Mouse (Mus musculus): ENCODE results near the gene Pnliprp2.

Pnliprp2 gene

DNA sequence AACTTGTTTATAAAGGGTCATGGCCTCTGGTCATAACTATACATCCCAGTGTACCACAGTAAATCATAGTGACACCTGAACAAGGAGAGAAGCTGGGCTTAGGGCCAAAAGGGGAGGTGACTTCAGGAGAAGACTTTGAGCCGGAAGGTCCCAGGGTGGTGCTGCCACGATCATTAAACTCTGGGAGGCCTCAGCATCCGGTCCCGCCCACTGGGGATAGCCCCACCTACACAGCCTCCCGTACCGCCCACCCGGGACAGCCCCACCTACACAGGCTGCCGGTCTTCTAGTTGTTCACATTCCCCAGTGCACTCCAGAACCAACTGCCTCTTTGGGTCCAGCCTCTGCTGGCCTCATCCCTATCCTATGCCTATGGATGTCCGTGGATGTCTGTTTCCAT, at the start of gene Pnliprp2:
Gene Pnliprp2 (plus strand): TSS at position 297 of the 400 bp plus-strand sequence.
- peak; percentile 57 for DNase-seq

DNA sequence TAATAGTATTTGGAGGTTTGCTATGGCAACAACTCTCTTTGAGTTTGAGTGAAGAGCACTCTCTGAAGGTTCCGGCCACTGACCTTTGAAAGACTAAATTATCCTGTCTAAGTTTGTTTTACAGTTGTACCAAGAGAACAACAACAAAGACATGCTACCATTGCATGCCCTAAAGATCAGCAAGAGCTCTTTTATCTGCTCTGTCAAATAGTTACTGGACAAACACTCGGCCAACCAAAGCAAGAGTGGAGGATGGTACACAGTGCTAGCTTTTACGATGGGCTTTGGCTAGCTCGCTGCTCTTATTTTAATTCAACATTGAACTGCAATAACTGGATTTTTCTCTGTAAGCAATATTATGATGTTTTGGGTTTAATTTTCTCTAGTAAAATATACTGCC, 41.6 kb upstream of the Pnliprp2 start:
- no peak for DNase-seq

DNA sequence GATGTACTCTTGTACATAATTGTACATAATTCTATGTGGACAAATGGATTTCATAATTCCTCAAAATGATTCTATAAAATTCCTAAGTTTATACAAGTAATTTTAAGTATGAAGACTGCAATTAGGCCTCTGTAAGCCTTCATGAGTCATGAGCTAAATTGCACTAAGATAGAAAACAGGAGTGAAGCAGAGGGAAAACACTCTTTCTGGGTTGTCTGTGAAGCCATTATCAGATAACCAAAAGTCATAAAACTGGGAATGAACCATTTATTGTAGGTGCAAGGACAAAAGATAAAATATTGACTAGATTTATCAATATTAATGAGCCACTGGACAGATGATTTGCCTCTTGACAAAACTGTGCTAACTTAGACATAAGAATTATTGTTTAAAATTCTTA, 39.1 kb upstream of the Pnliprp2 start:
- DNase-seq: no peak

DNA sequence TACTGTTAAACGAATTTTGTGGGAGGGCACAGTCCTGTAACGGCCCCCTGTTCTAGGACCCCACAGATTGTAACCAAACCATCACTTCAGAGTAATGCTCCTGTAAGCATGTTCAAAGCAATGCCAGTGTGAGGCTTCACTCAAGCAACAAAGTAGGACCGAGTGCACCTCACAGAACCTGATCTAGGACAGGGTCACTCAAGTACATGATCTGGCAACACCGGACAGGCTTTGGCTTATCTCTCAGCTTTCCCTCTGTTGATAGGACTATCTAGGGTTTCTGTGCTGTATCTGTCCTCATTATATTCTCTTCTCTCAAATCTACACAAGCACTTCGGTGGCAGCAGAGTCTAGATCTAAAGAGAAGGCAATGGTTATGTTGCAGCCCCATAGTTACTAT, 33.0 kb upstream of the Pnliprp2 start:
- no peak for DNase-seq

DNA sequence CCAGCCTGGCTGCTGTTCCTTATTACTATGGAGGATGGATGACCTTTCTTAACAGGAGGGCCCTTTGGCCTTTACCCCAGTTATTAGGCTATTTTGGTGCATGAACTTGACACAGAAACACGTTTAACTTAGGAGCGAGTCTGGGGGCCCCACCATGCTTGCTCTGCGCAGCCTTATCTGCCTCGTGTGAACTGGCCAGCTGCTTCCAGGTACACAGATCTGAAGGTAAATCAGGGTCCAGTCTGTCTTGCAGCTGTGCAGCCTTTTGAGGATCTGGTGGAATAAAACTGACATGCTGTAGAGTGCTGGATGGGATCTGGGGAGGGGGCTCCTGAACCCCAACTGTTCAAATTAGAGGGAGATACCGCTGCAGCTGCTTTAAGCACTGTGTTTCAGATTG, 31.8 kb upstream of the Pnliprp2 start:
- no peak for DNase-seq

DNA sequence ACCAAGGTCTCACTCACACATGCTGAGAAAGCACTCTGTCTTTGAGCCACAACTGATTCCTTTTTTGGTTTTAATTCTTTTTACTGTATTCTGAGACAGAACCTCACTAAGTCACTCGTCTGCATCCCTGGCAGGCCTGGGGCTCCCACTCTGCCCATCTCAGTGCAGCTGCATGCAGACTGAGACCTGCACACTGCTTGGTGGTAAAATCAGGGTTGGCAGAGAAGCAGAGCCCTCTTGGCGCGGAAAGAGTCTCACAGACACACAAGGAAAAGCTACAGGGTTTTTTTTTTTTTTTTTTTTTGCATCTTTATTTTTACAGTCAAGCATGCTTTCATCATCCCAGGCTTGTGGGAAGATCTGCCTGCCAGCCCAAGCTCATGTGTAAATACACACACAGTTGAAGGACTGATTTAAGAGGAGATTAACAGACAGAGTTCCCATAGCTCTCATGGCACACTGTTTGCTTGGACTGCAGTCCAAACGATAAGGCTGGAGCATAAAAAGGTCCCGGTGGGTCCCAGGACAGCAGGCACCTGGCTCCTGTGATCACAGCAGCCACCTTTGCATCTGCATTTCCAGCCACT, 31.0 kb upstream of the Pnliprp2 start, which contains the start of gene Pnliprp1:
Gene Pnliprp1 (plus strand): TSS at position 443 of the 587 bp plus-strand sequence.
- peak; percentile 36 for DNase-seq

DNA sequence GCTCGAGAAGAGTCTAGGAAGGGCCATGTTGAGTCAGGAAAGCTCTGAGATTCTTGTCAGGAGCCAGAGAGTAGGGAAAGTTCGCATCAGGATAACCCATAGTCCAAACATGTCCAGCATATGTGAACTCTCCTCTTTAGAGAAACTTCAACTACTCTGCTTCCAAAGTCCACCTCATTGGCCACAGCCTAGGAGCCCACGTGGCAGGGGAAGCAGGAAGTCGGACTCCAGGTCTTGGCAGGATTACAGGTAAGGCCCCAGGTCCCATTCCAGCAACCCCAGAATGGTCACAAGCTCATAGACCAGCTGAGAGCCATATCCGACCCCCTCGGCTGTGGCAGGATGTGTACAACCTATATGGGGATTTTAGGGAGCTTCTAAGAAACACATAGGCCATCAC, 26.3 kb upstream of the Pnliprp2 start:
- no peak for DNase-seq

DNA sequence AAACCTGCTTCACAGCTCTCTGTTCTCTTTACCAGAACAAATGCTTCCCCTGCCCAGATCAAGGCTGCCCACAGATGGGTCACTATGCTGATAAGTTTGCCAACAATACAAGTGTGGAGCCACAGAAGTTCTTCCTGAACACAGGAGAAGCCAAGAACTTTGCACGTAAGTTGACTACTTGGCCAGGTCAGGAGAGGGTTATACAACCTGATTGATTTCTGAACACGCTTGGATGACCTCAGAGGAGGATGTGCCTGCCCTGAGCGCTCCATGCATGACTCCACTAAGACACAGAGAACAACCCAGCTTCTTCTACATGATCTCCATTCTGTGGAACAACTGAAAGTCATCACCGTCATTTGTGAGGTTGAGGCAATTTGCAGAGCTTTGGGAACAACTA, 21.4 kb upstream of the Pnliprp2 start:
- no peak for DNase-seq

DNA sequence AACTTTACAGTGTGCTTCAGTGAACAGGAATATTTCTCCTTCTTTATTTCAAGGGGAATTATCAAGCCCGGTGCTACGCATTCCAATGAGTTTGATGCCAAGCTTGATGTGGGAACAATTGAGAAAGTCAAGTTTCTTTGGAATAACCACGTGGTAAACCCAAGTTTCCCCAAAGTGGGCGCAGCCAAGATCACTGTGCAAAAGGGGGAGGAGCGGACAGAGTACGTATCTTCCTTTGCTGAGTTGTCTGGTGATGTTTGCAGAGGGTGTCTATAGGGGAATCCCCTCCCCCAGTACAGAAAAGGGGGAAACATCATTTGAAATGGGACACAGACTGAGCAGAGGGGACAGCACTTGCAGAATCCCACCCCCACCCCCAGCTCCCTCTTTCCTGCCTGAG, 18.5 kb upstream of the Pnliprp2 start:
- no peak for DNase-seq

DNA sequence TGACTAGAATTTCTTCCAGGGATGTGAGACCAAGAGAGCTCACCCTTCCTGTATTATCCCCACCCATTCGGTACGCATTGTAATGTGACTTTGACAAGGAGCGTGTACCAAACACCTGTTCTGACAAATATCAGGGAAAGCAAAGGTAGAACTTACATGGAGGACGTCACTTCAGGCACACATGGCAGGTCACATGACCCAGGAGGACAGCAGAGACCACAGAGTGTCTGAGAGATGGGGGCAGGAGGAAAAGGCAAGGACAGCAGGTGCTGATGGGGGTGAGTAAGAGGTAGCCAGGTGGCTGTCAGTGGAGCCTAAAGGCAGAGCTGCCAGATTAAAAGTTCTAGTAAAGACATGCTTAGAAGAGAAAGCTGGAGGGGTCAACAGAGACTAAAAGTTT, 16.8 kb upstream of the Pnliprp2 start:
- DNase-seq: no peak

DNA sequence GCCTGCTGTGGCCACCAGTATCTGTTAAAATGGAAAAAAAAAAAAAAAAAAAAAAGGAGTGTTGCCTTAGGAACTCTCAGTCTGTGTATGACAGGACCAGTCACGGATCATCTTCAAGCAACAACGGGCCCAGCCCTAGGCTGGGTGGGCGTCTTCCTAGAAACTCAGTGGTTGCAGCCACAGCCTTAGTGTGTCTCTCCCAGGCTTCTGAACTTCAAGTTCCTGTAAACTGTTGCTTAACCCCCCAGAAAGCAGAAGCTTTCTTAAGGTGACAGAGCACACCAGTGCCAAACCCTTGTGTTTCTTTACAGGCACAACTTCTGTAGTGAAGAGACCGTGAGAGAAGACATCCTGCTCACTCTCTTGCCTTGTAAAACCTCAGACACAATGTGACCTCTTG, 15.8 kb upstream of the Pnliprp2 start:
- DNase-seq: no peak

DNA sequence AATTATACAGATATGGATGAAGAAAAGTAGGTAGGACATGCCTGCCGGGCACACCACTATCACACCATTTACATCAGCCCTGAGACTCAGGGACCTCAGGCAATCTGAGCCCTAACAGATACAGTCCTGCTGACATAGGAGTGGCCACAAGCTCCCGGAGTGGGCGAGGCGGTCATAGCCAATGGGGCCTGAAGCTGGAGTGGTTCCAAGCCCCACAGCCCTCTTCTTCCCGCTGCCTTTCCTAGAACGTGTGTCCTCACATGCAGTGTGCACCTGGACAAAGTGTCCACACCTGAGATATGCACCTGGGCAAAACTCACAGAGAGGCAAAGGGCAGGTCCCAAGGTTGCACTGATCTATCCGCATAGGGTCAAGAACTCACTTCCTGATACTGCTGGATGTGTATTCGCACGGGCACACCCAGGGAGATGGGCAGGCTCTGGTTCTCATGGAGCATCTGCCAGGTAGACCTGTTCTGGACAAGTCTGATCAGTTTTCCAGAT, 12.0 kb upstream of the Pnliprp2 start:
- DNase-seq: no peak

DNA sequence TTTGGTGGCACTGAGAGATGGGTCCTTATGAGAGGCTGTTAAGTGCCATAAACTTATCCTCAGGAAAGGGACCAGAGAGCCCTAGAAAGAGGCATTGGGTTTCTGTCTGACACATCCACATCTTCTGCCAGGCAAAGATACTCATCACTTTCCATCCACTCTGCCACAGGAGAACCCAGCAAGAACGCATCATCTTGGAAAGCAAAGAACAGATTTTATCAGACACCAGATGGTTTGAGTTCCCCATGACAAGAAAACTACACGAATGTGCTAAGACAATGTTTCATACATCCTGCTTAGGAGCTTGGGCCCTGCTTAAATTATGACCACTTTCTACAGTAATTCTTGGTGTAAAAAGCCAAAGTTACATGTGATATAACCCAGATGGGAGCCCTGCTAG, 8.7 kb upstream of the Pnliprp2 start:
- DNase-seq: no peak

DNA sequence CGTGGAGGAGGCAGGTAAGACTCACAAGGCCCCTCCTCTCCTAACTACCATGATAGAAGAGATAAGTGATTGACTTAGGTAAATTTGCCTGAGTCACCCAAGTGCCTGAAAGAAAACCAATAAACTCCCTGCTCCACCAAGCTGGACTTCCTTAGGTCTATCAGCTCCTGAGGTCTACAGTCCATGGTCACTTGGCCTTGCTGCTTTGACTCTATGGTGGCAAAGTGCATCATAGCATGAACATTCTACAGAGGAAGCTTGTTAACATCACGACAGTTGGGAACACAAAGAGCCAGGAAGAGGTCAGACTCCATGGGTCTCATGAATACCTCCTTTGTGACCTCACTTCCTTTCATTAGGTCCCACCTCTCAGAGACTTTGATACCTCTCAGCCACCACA, 8.0 kb upstream of the Pnliprp2 start:
- no peak for DNase-seq

DNA sequence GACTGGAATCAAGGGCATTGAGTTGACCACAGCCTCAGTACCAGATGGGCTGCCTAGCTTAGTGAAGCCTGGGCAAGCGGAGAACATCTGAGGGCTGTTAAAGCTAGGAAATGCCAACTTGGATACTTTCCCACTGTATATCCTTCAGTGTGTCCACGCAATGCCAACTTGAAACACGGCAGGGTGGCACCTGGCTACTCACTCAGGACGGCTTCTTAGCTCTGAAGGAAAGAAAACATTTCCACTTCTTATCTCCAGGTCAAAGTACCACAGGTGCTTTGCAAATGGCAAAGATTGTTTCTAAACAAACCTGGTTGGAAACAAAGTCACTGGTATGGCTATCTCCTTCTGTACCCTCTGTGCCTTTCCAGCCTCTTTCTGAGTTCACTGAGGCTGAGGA, 648 bp upstream of the Pnliprp2 start:
- DNase-seq: no peak

DNA sequence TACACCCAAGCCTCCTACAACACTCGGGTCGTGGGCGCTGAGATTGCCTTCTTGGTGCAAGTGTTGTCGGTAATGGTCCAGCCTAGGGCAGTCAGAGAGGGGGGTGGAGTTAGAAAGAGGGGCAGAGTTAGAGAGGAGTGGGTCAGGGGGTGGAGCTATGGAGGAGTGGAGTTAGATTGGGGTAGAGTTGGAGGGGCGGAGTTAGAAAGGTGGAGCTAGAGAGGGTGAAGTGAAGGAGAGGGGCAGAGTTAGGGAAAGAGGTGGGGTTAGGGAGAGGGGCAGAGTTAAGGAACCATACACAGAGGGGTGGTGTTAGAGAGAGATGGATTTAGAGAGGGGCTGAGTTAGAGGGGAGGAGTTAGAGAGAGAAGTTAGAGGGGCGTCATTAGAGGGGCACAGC, 2.8 kb downstream of the Pnliprp2 start:
- DNase-seq: no peak

DNA sequence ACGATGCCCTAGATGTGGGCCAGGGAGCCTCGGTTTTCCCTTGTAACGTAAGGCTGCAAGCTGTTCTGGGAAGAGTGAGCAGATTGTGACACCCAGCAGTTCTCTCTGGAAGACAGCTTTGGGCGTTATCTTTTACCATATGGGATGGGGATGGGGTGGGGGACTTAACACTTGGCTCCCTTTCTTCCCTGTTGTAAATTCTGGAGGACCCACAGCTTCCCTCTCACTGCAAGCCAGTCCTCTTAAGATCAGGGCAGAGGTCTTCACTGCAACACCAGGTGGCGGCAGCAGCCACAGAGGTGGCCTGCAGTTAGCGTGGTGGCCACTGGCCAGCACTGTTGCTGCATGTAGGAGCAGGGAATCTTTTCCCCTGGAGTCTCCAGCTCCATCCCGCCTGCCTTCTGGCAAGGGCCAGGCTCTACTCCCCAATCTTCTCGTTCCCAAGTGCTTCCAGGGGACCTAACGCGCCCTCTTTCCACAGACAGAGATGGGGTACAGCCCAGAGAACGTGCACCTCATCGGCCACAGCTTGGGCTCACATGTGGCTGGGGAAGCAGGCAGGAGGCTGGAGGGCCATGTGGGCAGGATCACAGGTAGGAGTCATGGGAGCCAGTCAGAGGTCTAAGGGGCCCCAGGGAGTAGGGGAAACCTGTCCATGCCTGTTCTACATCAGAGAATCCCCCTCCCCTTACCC, 3.5 kb downstream of the Pnliprp2 start:
- DNase-seq: peak; percentile 56

DNA sequence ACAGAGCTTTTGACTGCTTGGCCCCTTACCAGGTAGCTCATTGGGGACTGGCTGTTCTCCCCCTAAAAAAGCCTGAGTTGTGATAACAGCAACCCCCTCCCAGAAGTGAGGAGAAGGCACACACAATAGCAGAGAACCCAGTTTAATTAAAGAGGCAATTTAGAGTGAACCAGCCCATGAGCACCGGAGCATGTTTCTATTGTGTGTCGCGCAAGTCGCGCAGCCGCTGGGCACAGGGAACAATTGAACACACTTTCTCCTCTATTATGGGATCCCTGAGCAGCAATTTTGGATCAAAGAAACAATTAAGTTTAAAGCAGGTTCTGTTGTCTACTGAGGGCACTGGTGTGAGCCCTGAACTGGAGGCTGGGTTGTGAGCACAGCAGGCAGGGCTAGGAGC, 7.8 kb downstream of the Pnliprp2 start:
- DNase-seq: no peak

DNA sequence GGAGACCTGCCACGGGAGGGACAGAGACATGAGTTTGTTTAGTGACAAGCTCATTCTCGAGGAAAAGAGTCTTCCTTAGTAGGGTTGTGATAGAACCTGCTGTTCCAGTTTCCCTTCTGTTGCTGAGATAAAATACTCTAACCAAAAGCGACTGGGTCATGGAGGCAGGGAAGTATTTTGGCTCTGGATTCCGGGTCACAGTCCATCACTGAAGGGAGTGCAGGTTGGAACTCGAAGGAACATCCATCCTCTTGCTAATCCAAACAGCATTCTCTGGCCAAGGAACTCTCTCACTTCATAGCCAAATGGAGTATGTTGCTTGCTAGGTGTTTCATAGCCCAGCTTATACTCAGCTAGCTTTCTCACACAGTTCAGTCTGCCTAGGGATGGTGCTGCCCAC, 16.9 kb downstream of the Pnliprp2 start:
- no peak for DNase-seq

DNA sequence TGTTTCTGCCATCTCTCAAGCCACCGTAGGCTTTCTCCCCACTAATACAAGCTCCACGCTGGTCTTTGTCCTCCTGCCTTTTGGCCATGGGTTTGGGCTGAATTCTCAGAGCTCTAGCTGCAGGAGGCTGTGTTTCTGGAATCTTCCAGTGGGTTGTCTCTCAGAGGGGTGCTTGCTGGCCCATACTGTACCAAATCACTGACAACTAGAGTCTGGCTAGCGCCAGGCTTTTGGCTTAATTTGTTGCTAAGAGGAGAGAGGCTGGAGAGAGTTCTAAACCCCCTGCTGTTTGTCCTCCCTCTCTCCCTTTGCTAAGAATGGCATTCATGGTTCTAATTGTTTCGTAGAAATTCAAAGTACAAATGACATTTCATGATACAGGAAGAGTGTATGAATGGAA, 22.0 kb downstream of the Pnliprp2 start:
- DNase-seq: no peak

DNA sequence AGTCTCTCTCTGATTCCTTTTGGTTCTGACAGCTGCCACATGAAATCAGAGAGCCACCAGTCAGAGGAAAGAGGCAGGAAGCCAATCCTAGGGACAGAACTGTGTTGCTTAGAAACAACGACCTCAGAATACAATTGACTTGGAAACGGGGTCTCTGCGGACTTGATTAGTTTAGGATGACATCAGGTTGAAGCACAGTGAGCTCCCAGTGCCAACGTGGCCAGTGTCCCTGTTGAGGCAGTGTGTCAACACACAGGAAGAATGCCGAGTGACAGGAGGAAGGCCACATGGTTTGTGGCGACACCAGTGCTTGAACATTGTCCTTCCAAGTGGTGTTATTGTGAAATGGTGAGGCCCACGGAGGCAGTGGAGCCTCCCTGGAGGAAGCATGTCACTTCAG, 24.4 kb downstream of the Pnliprp2 start:
- DNase-seq: no peak

DNA sequence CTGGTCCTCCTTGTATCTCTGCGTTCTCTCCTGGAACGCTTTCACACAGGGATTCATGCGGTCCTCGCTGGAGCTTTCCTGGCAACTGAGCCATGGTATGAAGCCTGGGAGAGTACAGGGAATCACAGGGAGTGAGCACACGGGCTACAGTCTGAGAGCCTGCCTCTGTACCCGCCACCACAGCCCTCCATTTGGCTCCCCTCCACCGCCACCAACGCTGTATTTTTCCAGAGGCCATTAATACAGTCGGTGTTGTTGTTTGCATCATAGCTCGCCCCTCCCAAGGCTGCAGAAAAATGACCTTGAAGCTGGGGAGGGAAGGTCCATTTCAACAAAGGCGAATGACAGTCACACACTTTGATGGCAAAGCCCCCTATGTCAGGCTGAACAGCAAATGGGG, 29.7 kb downstream of the Pnliprp2 start:
- no peak for DNase-seq

DNA sequence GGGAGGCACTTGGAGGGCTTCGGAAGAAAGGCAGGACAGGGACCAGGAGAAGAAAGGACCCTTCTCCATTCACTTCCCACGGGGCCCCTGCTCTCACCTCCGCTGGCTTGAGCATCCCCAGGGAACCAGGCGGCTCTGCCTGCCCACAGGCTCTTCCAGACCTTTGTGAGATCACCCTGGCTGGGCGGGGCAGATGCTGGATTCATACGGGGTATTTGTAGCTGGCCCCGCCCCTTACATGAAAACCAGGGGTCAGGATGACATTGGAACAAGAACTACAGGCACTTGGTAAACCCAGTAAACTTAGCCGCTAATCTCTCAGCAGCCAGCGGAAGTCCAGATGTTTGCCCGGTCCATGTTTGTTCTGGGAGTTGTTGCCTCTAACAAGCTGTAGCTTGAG, 34.8 kb downstream of the Pnliprp2 start, which contains the start of gene 1700019N19Rik:
Gene 1700019N19Rik (minus strand): TSS at position 178 of the 400 bp plus-strand sequence.
- DNase-seq: peak; percentile 12

DNA sequence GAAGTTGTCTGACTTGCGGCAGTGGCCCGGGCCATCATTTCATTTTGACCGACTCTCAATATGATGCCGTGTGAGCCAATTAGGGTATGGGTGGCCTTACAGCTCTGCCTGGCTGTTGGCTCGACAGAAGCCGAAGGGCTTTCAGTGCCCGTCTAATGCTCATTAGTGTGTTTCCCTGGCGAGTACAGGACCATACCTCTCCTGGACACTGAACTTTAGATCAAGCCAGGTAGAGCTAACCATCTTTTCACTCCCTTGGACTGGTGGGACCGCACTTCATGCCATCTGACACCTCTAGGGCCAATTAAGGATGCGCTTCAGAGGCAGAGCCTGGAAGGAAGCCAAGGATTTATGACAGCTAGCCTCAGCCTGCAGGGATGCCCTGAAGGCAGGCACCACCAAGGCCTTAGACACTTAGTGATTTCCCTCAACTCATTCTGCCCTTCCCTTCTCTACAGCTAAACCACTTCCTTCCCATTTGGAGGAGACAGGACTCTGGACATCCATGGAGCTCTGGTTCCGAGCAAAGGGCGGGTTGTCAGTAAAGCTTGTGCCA, 35.7 kb downstream of the Pnliprp2 start:
- DNase-seq: no peak
